Mouse (Mus musculus): ENCODE measurements at regions not wholly inside any gene's neighbourhood (a gene's known extent, or its start where the extent isn't known, plus 50 kb on each side); places are given as distances from the start of the nearest gene placed in this dataset.

DNA sequence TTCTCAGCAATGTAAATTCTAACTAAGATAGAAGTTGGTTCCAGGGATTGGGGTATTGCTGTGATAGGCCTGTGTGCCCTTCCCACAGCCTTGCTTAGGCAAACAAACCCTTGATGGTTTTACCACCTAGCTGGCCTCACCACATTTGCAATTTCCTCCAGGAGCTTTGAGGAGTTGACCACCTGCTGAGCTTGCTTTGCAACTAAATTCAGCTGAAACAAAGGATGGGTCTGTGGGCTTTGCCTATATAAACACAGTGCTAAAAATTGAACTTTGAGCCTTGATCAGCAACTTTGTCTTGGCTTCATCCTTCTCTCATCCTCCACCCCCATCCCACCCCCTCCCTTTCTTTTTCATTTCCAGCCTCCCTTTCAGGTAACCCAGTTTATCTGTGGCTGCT lies 148.9 kb downstream of the Teddm3 start:
- Histone ChIP-seq H3K4me1 (ENCODE audit: control insufficient read depth in 1 of 2, insufficient read depth in 2 of 2) (no peaks in the 10 kb centered on the region), H3K4me3 (replicated peaks in 1 of 3; ENCODE audit: low read depth in 2 of 3, low read length in 2 of 3, poor library complexity in 1 of 3) (no peak overlapping the region), H3K4me2 (ENCODE audit: insufficient read depth, low read depth, poor library complexity, severe bottlenecking) (no peak overlapping the region), H3K27me3 (replicated peaks) (no peaks in the 10 kb centered on the region), H3K27ac (ENCODE audit: insufficient read depth, low read depth) (no peak overlapping the region), H3K79me2 (replicated peaks; ENCODE audit: control insufficient read depth, extremely low read depth, insufficient read depth, poor library complexity, severe bottlenecking) (no peaks in the 10 kb centered on the region), H3K9ac (ENCODE audit: insufficient read depth, low read depth) (no peak overlapping the region), H3K9me3 (replicated peaks; ENCODE audit: low read length) (peaks cover 7% of the 10 kb centered on the region), H3K36me3 (replicated peaks in 1 of 2; ENCODE audit: control insufficient read depth in 1 of 2, insufficient read depth in 1 of 2, low read length in 1 of 2) (no peaks in the 10 kb centered on the region)
- dilution Hi-C loops (cut with MboI; ENCODE audit: extremely low pct_ligation_motif_present, extremely low pct_unique_long_range_greater_than_20kb, low sequenced_read_pairs), result no loop called here
- TF ChIP-seq ZKSCAN1 (IDR thresholded peaks at IDR 0.05; ENCODE audit: borderline replicate concordance, low read depth, low read length) (no peak), RAD21 (IDR thresholded peaks at IDR 0.05; ENCODE audit: low read depth, low read length) (no peak), USF1 (IDR thresholded peaks at IDR 0.05; ENCODE audit: low read depth, low read length) (no peak), ZMIZ1 (IDR thresholded peaks at IDR 0.05; ENCODE audit: low read depth, low read length) (no peak), KAT2A (IDR thresholded peaks at IDR 0.05; ENCODE audit: insufficient replicate concordance, low read length) (no peak), MEF2A (IDR thresholded peaks at IDR 0.05; ENCODE audit: borderline replicate concordance, low read depth, low read length) (no peak), NRF1 (IDR thresholded peaks at IDR 0.05; ENCODE audit: low read depth, low read length) (no peak), EP300 (IDR thresholded peaks at IDR 0.05; ENCODE audit: low read length) (no peak), ELF1 (IDR thresholded peaks at IDR 0.05; ENCODE audit: low read depth, low read length) (no peak), CHD2 (IDR thresholded peaks at IDR 0.05; ENCODE audit: low read length) (no peak), SIN3A (IDR thresholded peaks at IDR 0.05; ENCODE audit: low read length) (no peak), JUND (conservative IDR thresholded peaks at IDR 0.05; ENCODE audit: low read depth, low read length) (no peak), IRF4 (IDR thresholded peaks at IDR 0.05; ENCODE audit: low read depth, low read length) (no peak), CHD1 (IDR thresholded peaks at IDR 0.05; ENCODE audit: low read depth, low read length) (no peak), ETS1 (conservative IDR thresholded peaks at IDR 0.05; ENCODE audit: low read depth, low read length) (no peak), MXI1 (IDR thresholded peaks at IDR 0.05; ENCODE audit: low read depth, low read length) (no peak), PAX5 (IDR thresholded peaks at IDR 0.05; ENCODE audit: low read length) (no peak), MAX (IDR thresholded peaks at IDR 0.05; ENCODE audit: low read length) (no peak), POLR2AphosphoS2 (IDR thresholded peaks at IDR 0.05; ENCODE audit: low read depth, low read length) (no peak)
- no peak for DNase-seq (ENCODE audit: extremely low read depth)
- in situ Hi-C loops (cut with MboI; ENCODE audit: low pct_ligation_motif_present, low pct_unique_long_range_greater_than_20kb, low sequenced_read_pairs), result no loop called here

GRCm38 (mm10) chr16:21001126-21001525 lies 152.7 kb downstream of the Teddm3 start:
- no peak overlapping the region for H3K4me3 ChIP-seq (replicated peaks in 1 of 3; ENCODE audit: low read depth in 2 of 3, low read length in 2 of 3, poor library complexity in 1 of 3)
- H3K4me2 ChIP-seq (ENCODE audit: insufficient read depth, low read depth, poor library complexity, severe bottlenecking), result no peak overlapping the region
- H3K9ac ChIP-seq (ENCODE audit: insufficient read depth, low read depth), result no peak overlapping the region
- DNase-seq (ENCODE audit: extremely low read depth), result no peak
- no peak overlapping the region for H3K27ac ChIP-seq (ENCODE audit: insufficient read depth, low read depth)
- in situ Hi-C loops (cut with MboI; ENCODE audit: low pct_ligation_motif_present, low pct_unique_long_range_greater_than_20kb, low sequenced_read_pairs), result no loop called here
- no peaks in the 10 kb centered on the region for H3K4me1 ChIP-seq (ENCODE audit: control insufficient read depth in 1 of 2, insufficient read depth in 2 of 2)
- H3K9me3 ChIP-seq (replicated peaks; ENCODE audit: low read length), result peaks cover 7% of the 10 kb centered on the region
- no peaks in the 10 kb centered on the region for H3K79me2 ChIP-seq (replicated peaks; ENCODE audit: control insufficient read depth, extremely low read depth, insufficient read depth, poor library complexity, severe bottlenecking)
- H3K27me3 ChIP-seq (replicated peaks), result no peaks in the 10 kb centered on the region
- dilution Hi-C loops (cut with MboI; ENCODE audit: extremely low pct_ligation_motif_present, extremely low pct_unique_long_range_greater_than_20kb, low sequenced_read_pairs), result no loop called here
- TF ChIP-seq HCFC1 (IDR thresholded peaks at IDR 0.05; ENCODE audit: low read depth, low read length) (no peak), MAX (IDR thresholded peaks at IDR 0.05; ENCODE audit: low read length) (no peak)
- no peaks in the 10 kb centered on the region for H3K36me3 ChIP-seq (replicated peaks in 1 of 2; ENCODE audit: control insufficient read depth in 1 of 2, insufficient read depth in 1 of 2, low read length in 1 of 2)

Data from CH12.LX (cell line).